In the genomic region with DNA sequence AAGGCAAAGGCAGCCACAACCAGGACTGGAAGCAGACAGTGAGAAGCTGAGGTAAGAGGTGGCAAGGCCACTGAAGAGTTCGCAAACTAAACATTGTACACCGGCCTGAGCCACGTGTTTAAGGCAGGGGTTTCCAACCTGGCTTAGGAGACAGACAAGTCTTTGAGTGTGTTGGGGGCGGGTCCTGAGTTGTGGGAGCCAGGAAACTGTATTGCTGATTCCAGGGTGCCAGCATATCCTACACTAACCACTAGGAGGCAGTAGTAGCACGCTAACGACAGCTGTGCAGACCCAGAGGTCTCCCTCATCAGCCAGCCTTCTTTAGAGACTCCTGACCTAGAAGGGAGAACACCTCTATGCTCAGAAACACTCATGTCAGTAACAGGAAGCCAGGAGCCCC, we compare ENCODE assay signal across 8 mouse cellular contexts. TPM values are rescaled to one million over a fixed set of nuclear protein-coding genes. Genes with fewer than 3 reads are reported as not detected.
DNase-seq lines count a peak whose midpoint lies in the region; ATAC-seq and TF ChIP-seq lines count a peak whose summit lies in the region.

No protein-coding gene starts in this region.

- H3K4me1 ChIP-seq in forebrain, postnatal 0 days (ENCODE audit: insufficient read depth) = no peaks in the 10 kb centered on the region
- 0 out of 2 replicates have a peak, but pooled peaks cover 6% of the 10 kb centered on the region for H3K4me1 ChIP-seq in forebrain, embryonic 15.5 days
- no peaks in the 10 kb centered on the region for H3K4me1 ChIP-seq in kidney, postnatal 0 days (replicated peaks; ENCODE audit: insufficient read depth, low read length)

- H3K4me2 ChIP-seq in forebrain, postnatal 0 days (ENCODE audit: low read depth) = no peak overlapping the region
- no peak overlapping the region for H3K4me2 ChIP-seq in forebrain, embryonic 15.5 days (replicated peaks)
- H3K4me2 ChIP-seq in kidney, postnatal 0 days (ENCODE audit: low read length) = no peak overlapping the region

- no peaks in the 10 kb centered on the region for H3K36me3 ChIP-seq in forebrain, postnatal 0 days (ENCODE audit: insufficient read depth)
- H3K36me3 ChIP-seq in forebrain, embryonic 15.5 days = no peaks in the 10 kb centered on the region
- no peaks in the 10 kb centered on the region for H3K36me3 ChIP-seq in kidney, postnatal 0 days (ENCODE audit: insufficient read depth, low read length)

- TF ChIP-seq CTCF in forebrain, postnatal 0 days (IDR thresholded peaks at IDR 0.05; ENCODE audit: low read depth) = peak; percentile 36
- peak; percentile 59 for TF ChIP-seq CTCF in kidney, postnatal 0 days (IDR thresholded peaks at IDR 0.05; ENCODE audit: low read depth)

- H3K27ac ChIP-seq in forebrain, postnatal 0 days (ENCODE audit: low read depth, low read length) = no peak overlapping the region
- no peak overlapping the region for H3K27ac ChIP-seq in forebrain, embryonic 15.5 days (replicated peaks)
- no peak overlapping the region for H3K27ac ChIP-seq in kidney, postnatal 0 days

- H3K27me3 ChIP-seq in forebrain, postnatal 0 days (ENCODE audit: insufficient read depth, low read length) = no peaks in the 10 kb centered on the region
- H3K27me3 ChIP-seq in forebrain, embryonic 15.5 days = no peaks in the 10 kb centered on the region
- no peaks in the 10 kb centered on the region for H3K27me3 ChIP-seq in kidney, postnatal 0 days (ENCODE audit: insufficient read depth, low read length)

- H3K9me3 ChIP-seq in forebrain, postnatal 0 days (ENCODE audit: low read length) = no peaks in the 10 kb centered on the region
- no peaks in the 10 kb centered on the region for H3K9me3 ChIP-seq in forebrain, embryonic 15.5 days
- no peaks in the 10 kb centered on the region for H3K9me3 ChIP-seq in kidney, postnatal 0 days (replicated peaks; ENCODE audit: low read length)

- no peak for ATAC-seq in forebrain, postnatal 0 days
- ATAC-seq in forebrain, embryonic 15.5 days (replicated peaks) = no peak
- no peak for ATAC-seq in kidney, postnatal 0 days (replicated peaks; ENCODE audit: low FRiP score, low read depth)

- H3K4me3 ChIP-seq in forebrain, postnatal 0 days (ENCODE audit: low read depth, low read length) = no peak overlapping the region
- no peak overlapping the region for H3K4me3 ChIP-seq in forebrain, embryonic 15.5 days
- no peak overlapping the region for H3K4me3 ChIP-seq in kidney, postnatal 0 days (replicated peaks; ENCODE audit: low read depth, low read length)

- H3K9ac ChIP-seq in forebrain, postnatal 0 days = no peak overlapping the region
- H3K9ac ChIP-seq in forebrain, embryonic 15.5 days (replicated peaks) = no peak overlapping the region
- no peak overlapping the region for H3K9ac ChIP-seq in kidney, postnatal 0 days (ENCODE audit: low read depth, low read length)

- WGBS in forebrain, postnatal 0 days = 15% methylated on average over 6 of the region's 6 CpGs
- WGBS in forebrain, embryonic 15.5 days = 15% methylated on average over 6 of the region's 6 CpGs
- 19% methylated on average over 6 of the region's 6 CpGs for WGBS in kidney, postnatal 0 days

- DNase-seq in forebrain, postnatal 0 days = no peak
- peak; percentile 74 for DNase-seq in 3T3-L1 (ENCODE audit: low read depth, low spot score)
- peak; percentile 73 for DNase-seq in T-cell, adult 2 months (ENCODE audit: low spot score)
- no peak for DNase-seq in kidney, postnatal 0 days (ENCODE audit: low spot score)
- peak; percentile 60 to 65 for DNase-seq in natural killer cell, adult 2 months (ENCODE audit: low spot score in 2 of 2)
- DNase-seq in urinary bladder, postnatal 10 days (ENCODE audit: low spot score) = no peak
- no peak for DNase-seq in cerebellum, adult 8-10 months

RNA-seq across cellular contexts. Expression of a gene that starts 35.7 kb away (rescaled TPM):
- total RNA-seq in forebrain, postnatal 0 days (2014; rRNA removed) = 1.2 and 2.3 TPM in 2 replicates
- polyA plus RNA-seq in forebrain, postnatal 0 days (2015; fragmentation: Nextera tagmentation; extraction: Ambion mirVana) = 0.64 and 0.70 TPM in 2 replicates
- 0.55 and 0.86 TPM in 2 replicates for polyA plus RNA-seq in forebrain, embryonic 15.5 days (2015; fragmentation: Nextera tagmentation; extraction: Ambion mirVana)
- polyA plus RNA-seq in kidney, postnatal 0 days (2015; fragmentation: Nextera tagmentation; extraction: Ambion mirVana) = 4.5 and 4.9 TPM in 2 replicates

RNA-seq across cellular contexts. Expression of a gene that starts 35.8 kb away (rescaled TPM):
- 1.1 and 1.8 TPM in 2 replicates for total RNA-seq in forebrain, postnatal 0 days (2014; rRNA removed)
- 1.7 and 2.6 TPM in 2 replicates for polyA plus RNA-seq in forebrain, postnatal 0 days (2015; fragmentation: Nextera tagmentation; extraction: Ambion mirVana)
- polyA plus RNA-seq in forebrain, embryonic 15.5 days (2015; fragmentation: Nextera tagmentation; extraction: Ambion mirVana) = 1.3 and 1.5 TPM in 2 replicates
- 7.7 and 8.0 TPM in 2 replicates for polyA plus RNA-seq in kidney, postnatal 0 days (2015; fragmentation: Nextera tagmentation; extraction: Ambion mirVana)

RNA-seq across cellular contexts. Expression of a gene that starts 39.4 kb away (rescaled TPM):
- total RNA-seq in forebrain, postnatal 0 days (2014; rRNA removed) = not detected in 2 replicates
- polyA plus RNA-seq in forebrain, postnatal 0 days (2015; fragmentation: Nextera tagmentation; extraction: Ambion mirVana) = 0.10 TPM in 1 of 2 replicates, not detected in the other
- polyA plus RNA-seq in forebrain, embryonic 15.5 days (2015; fragmentation: Nextera tagmentation; extraction: Ambion mirVana) = not detected in 2 replicates
- 0.07 TPM in 1 of 2 replicates, not detected in the other for polyA plus RNA-seq in kidney, postnatal 0 days (2015; fragmentation: Nextera tagmentation; extraction: Ambion mirVana)

Comparison
In these comparisons a context has a peak if more than half of its experiments do, and no peak if none do; other contexts are left out.
1. DNase-seq: peak in 3T3-L1 (single experiment), T-cell, adult 2 months (single experiment) and natural killer cell, adult 2 months (2 of 2); none in forebrain, postnatal 0 days (single experiment), kidney, postnatal 0 days (single experiment), urinary bladder, postnatal 10 days (single experiment) and cerebellum, adult 8-10 months (single experiment).